Mouse (Mus musculus): Measurements from ENCODE around the gene Wasl. TPM values are rescaled to one million over a fixed set of nuclear protein-coding genes. Genes with fewer than 3 reads are reported as not detected.
A peak's percentile ranks its signal among the peaks of the same experiment; 100 is the strongest.

Wasl gene
- total and polyA plus RNA-seq, 2 experiments from 2014 or later, result 19.0 to 49.0 TPM

GRCm38 (mm10) chr6:24572431-24572830, 92.4 kb downstream of the Wasl start:
- H3K27me3 ChIP-seq (ENCODE audit: control insufficient read depth, insufficient read depth, low read length), result no peaks in the 10 kb centered on the region
- H3K9me3 ChIP-seq (replicated peaks; ENCODE audit: control insufficient read depth, low read length), result peaks cover 10% of the 10 kb centered on the region
- no peak for ATAC-seq (ENCODE audit: insufficient read depth, low read depth)
- TF ChIP-seq CTCF (IDR thresholded peaks at IDR 0.05; ENCODE audit: low read depth), result no peak
- no peak for TF ChIP-seq EP300 (IDR thresholded peaks at IDR 0.05; ENCODE audit: low read depth)
- no peaks in the 10 kb centered on the region for H3K36me3 ChIP-seq (replicated peaks; ENCODE audit: control insufficient read depth, insufficient read depth, low read length)
- H3K4me2 ChIP-seq (ENCODE audit: low read depth, low read length), result no peak overlapping the region
- H3K27ac ChIP-seq (ENCODE audit: low read depth), result no peak overlapping the region
- H3K9ac ChIP-seq (replicated peaks; ENCODE audit: low read depth, low read length), result no peak overlapping the region
- WGBS, result 83% methylated on average over 14 of the region's 14 CpGs
- DNase-seq (ENCODE audit: low spot score), result no peak
- peaks cover 6% of the 10 kb centered on the region; the same call in 1 of the 2 replicates for H3K4me1 ChIP-seq (ENCODE audit: control insufficient read depth, insufficient read depth)
- no peak overlapping the region for H3K4me3 ChIP-seq (ENCODE audit: low read depth, low read length)

DNA sequence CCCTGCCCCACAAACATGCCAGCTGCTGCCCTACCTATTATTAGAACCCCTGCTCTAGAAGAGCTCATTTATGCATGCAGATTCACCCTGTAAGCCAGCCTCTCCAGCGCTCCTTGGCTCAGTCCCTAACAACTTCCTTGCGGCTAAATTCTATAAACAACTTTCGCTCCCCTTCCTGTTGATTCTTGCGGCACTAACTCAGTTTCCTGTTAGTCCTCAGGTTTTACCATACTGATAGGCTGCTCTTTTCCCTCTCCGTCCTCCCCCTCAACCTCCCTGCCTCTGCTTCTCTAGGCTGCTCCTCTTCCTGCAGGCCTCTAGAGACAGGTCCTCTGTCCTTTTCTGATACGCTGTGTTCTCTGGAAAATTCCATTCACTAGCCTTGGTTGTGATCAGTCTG, 93.7 kb downstream of the Wasl start:
- Histone ChIP-seq H3K27ac (ENCODE audit: low read depth) (peak overlapping the region; percentile 63), H3K4me3 (ENCODE audit: low read depth, low read length) (no peak overlapping the region), H3K9ac (replicated peaks; ENCODE audit: low read depth, low read length) (no peak overlapping the region), H3K9me3 (replicated peaks; ENCODE audit: control insufficient read depth, low read length) (peaks cover 10% of the 10 kb centered on the region), H3K4me1 (ENCODE audit: control insufficient read depth, insufficient read depth) (peaks cover 6% of the 10 kb centered on the region; the same call in 1 of the 2 replicates), H3K27me3 (ENCODE audit: control insufficient read depth, insufficient read depth, low read length) (no peaks in the 10 kb centered on the region), H3K4me2 (ENCODE audit: low read depth, low read length) (no peak overlapping the region), H3K36me3 (replicated peaks; ENCODE audit: control insufficient read depth, insufficient read depth, low read length) (no peaks in the 10 kb centered on the region)
- ATAC-seq (ENCODE audit: insufficient read depth, low read depth) (0 out of 2 replicates have a peak, but pooled peaks have one; percentile 40), DNase-seq (ENCODE audit: low spot score) (no peak)
- WGBS, result 48% methylated on average over 6 of the region's 6 CpGs
- no peak for TF ChIP-seq EP300 (IDR thresholded peaks at IDR 0.05; ENCODE audit: low read depth)
- no peak for TF ChIP-seq CTCF (IDR thresholded peaks at IDR 0.05; ENCODE audit: low read depth)

DNA sequence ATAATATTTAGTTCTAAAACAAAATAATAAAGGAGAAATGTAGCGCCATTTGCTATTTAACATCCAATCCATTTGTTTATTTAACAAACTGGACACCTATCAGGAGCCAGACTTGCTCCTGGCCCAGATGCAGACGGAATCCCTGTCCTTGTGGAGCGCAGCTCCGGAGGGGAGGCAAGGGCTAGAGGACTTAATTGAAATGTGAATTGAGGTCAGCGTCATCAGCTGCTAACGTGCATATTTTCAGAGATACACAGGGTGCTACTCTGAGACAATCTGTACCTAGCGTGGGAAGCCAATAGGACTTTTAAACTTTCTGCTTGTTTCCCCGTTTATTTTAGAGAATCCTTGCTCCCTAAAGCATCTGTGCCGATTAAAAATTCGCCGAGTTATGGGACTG, 94.5 kb downstream of the Wasl start:
- Histone ChIP-seq H3K4me1 (ENCODE audit: control insufficient read depth, insufficient read depth) (peaks cover 6% of the 10 kb centered on the region; the same call in 1 of the 2 replicates), H3K9me3 (replicated peaks; ENCODE audit: control insufficient read depth, low read length) (peaks cover 10% of the 10 kb centered on the region), H3K27me3 (ENCODE audit: control insufficient read depth, insufficient read depth, low read length) (no peaks in the 10 kb centered on the region), H3K36me3 (replicated peaks; ENCODE audit: control insufficient read depth, insufficient read depth, low read length) (no peaks in the 10 kb centered on the region), H3K27ac (ENCODE audit: low read depth) (peak overlapping the region; percentile 60), H3K9ac (replicated peaks; ENCODE audit: low read depth, low read length) (no peak overlapping the region), H3K4me3 (ENCODE audit: low read depth, low read length) (no peak overlapping the region), H3K4me2 (ENCODE audit: low read depth, low read length) (peak overlapping the region; percentile 18; the same call in 1 of the 2 replicates)
- ATAC-seq (ENCODE audit: insufficient read depth, low read depth) (peak; percentile 40; the same call in 1 of the 2 replicates), DNase-seq (ENCODE audit: low spot score) (no peak)
- TF ChIP-seq CTCF (IDR thresholded peaks at IDR 0.05; ENCODE audit: low read depth), result no peak
- TF ChIP-seq EP300 (IDR thresholded peaks at IDR 0.05; ENCODE audit: low read depth), result no peak
- 60% methylated on average over 11 of the region's 11 CpGs for WGBS

GRCm38 (mm10) chr6:24569711-24570110, 95.1 kb downstream of the Wasl start:
- DNase-seq (ENCODE audit: low spot score) (peak; percentile 73), ATAC-seq (ENCODE audit: insufficient read depth, low read depth) (peak; percentile 81)
- 37% methylated on average over 1 of the region's 1 CpGs for WGBS
- no peak for TF ChIP-seq CTCF (IDR thresholded peaks at IDR 0.05; ENCODE audit: low read depth)
- TF ChIP-seq EP300 (IDR thresholded peaks at IDR 0.05; ENCODE audit: low read depth), result no peak
- H3K4me2 ChIP-seq (ENCODE audit: low read depth, low read length), result no peak overlapping the region
- no peaks in the 10 kb centered on the region for H3K36me3 ChIP-seq (replicated peaks; ENCODE audit: control insufficient read depth, insufficient read depth, low read length)
- peaks cover 6% of the 10 kb centered on the region; the same call in 1 of the 2 replicates for H3K4me1 ChIP-seq (ENCODE audit: control insufficient read depth, insufficient read depth)
- H3K27ac ChIP-seq (ENCODE audit: low read depth), result peak overlapping the region; percentile 60
- H3K27me3 ChIP-seq (ENCODE audit: control insufficient read depth, insufficient read depth, low read length), result no peaks in the 10 kb centered on the region
- H3K9ac ChIP-seq (replicated peaks; ENCODE audit: low read depth, low read length), result no peak overlapping the region
- peaks cover 10% of the 10 kb centered on the region for H3K9me3 ChIP-seq (replicated peaks; ENCODE audit: control insufficient read depth, low read length)
- no peak overlapping the region for H3K4me3 ChIP-seq (ENCODE audit: low read depth, low read length)

DNA sequence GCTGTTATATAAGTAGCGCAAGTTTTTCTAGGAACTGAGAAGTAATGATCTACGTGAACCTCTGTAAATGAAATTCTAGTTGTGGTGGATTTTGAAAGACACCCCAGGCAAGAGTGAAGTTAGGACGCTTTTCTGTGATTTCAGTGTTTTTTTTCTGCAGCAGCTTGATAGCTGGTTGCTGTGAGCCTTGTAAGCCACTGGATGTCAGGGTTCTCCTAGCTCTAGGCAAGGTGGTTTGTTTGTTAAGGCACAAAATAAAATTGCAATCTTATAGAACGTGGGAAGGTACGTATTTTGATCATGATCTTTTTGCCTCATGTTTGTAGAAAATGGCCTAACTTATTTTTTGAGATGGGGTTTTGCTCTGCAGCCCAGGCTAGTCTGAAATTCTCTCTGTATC, 95.8 kb downstream of the Wasl start:
- H3K36me3 ChIP-seq (replicated peaks; ENCODE audit: control insufficient read depth, insufficient read depth, low read length), result no peaks in the 10 kb centered on the region
- H3K4me2 ChIP-seq (ENCODE audit: low read depth, low read length), result no peak overlapping the region
- H3K27me3 ChIP-seq (ENCODE audit: control insufficient read depth, insufficient read depth, low read length), result no peaks in the 10 kb centered on the region
- H3K4me3 ChIP-seq (ENCODE audit: low read depth, low read length), result no peak overlapping the region
- WGBS, result 62% methylated on average over 5 of the region's 5 CpGs
- TF ChIP-seq CTCF (IDR thresholded peaks at IDR 0.05; ENCODE audit: low read depth), result peak; percentile 69
- no peak for TF ChIP-seq EP300 (IDR thresholded peaks at IDR 0.05; ENCODE audit: low read depth)
- ATAC-seq (ENCODE audit: insufficient read depth, low read depth) (peak; percentile 62), DNase-seq (ENCODE audit: low spot score) (peak; percentile 41)
- H3K9ac ChIP-seq (replicated peaks; ENCODE audit: low read depth, low read length), result no peak overlapping the region
- 0 out of 2 replicates have a peak, but pooled peaks cover 4% of the 10 kb centered on the region for H3K9me3 ChIP-seq (replicated peaks; ENCODE audit: control insufficient read depth, low read length)
- H3K4me1 ChIP-seq (ENCODE audit: control insufficient read depth, insufficient read depth), result peaks cover 6% of the 10 kb centered on the region; the same call in 1 of the 2 replicates
- H3K27ac ChIP-seq (ENCODE audit: low read depth), result peak overlapping the region; percentile 60; the same call in 1 of the 2 replicates

- WGBS, result 50% methylated on average over 1 of the region's 1 CpGs
- no peak for ATAC-seq (ENCODE audit: insufficient read depth, low read depth)
- no peak for DNase-seq (ENCODE audit: low spot score)
- no peak overlapping the region for H3K4me3 ChIP-seq (ENCODE audit: low read depth, low read length)
- no peak for TF ChIP-seq EP300 (IDR thresholded peaks at IDR 0.05; ENCODE audit: low read depth)
- no peak for TF ChIP-seq CTCF (IDR thresholded peaks at IDR 0.05; ENCODE audit: low read depth)
- H3K9me3 ChIP-seq (replicated peaks; ENCODE audit: control insufficient read depth, low read length), result no peaks in the 10 kb centered on the region
- no peaks in the 10 kb centered on the region for H3K36me3 ChIP-seq (replicated peaks; ENCODE audit: control insufficient read depth, insufficient read depth, low read length)
- H3K9ac ChIP-seq (replicated peaks; ENCODE audit: low read depth, low read length), result no peak overlapping the region
- no peak overlapping the region for H3K4me2 ChIP-seq (ENCODE audit: low read depth, low read length)
- H3K27me3 ChIP-seq (ENCODE audit: control insufficient read depth, insufficient read depth, low read length), result no peaks in the 10 kb centered on the region
- H3K4me1 ChIP-seq (ENCODE audit: control insufficient read depth, insufficient read depth), result no peaks in the 10 kb centered on the region; the same call in 1 of the 2 replicates
- no peak overlapping the region for H3K27ac ChIP-seq (ENCODE audit: low read depth)
Measured at GRCm38 (mm10) chr6:24564886-24565285, 99.9 kb downstream of the Wasl start.
